Mouse (Mus musculus) small intestine, adult 2 months (tissue): ENCODE data around the gene Prlhr.

Source experiments
- CTCF ChIP-seq: fragments of 200-500 bp; IDR thresholded peaks from 2 replicates; pipeline ENCODE4 v1.5.1; 2012; ENCODE audit warnings: low read depth, mild to moderate bottlenecking, control low read depth, inconsistent platforms, low read length, moderate library complexity, mixed read lengths; ENCODE audit not compliant: insufficient replicate concordance, insufficient read length; ENCODE audit errors: extremely low read depth
- POLR2A ChIP-seq: fragments of 200-500 bp; IDR thresholded peaks from 2 replicates; pipeline ENCODE4 v1.6.1; 2012; ENCODE audit warnings: low read depth, mild to moderate bottlenecking, control low read depth, inconsistent platforms, low read length, moderate library complexity

- TF ChIP-seq POLR2A (no peak), CTCF (no peak)
Observed at GRCm38 (mm10) chr19:60485261-60485660, 17.2 kb upstream of the Prlhr start.
